Mouse (Mus musculus) adrenal gland, postnatal 25 days (tissue): ENCODE measurements around the gene Gm28048. TPM values are rescaled to one million over a fixed set of nuclear protein-coding genes. Genes with fewer than 3 reads are reported as not detected.
A peak's percentile ranks its signal among the peaks of the same experiment; 100 is the strongest.

Source experiments
- DNase-seq: peaks from one replicate; pipeline ENCODE4 v3.0.0; 2021; ENCODE audit warnings: mixed read lengths
- long read RNA-seq: library from polyadenylated mRNA; stranded (forward); transcript quantifications from one replicate; pipeline ENCODE4 v2.0.0, GENCODE M21; 2021
- total RNA-seq: library from RNA; stranded (reverse); gene quantifications from 2 replicates; pipeline ENCODE4 v1.2.3, GENCODE M21; 2021

Gm28048 gene
- 52.3 and 54.2 TPM in 2 replicates for total RNA-seq
- long read RNA-seq, partial matches to known transcripts = 0 of 1 reads
- long read RNA-seq, other reads (novel, unspliced or antisense) = 1 of 1 reads

- DNase-seq = peak; percentile 98
These were observed at the start of gene Gm28048, which contains the start of gene Commd1 for GRCm38 (mm10) chr11:22981984-22982757. TSS of gene Gm28048 (minus strand) at chr11:22982090. TSS of gene Commd1 (minus strand) at chr11:22982382.

DNA sequence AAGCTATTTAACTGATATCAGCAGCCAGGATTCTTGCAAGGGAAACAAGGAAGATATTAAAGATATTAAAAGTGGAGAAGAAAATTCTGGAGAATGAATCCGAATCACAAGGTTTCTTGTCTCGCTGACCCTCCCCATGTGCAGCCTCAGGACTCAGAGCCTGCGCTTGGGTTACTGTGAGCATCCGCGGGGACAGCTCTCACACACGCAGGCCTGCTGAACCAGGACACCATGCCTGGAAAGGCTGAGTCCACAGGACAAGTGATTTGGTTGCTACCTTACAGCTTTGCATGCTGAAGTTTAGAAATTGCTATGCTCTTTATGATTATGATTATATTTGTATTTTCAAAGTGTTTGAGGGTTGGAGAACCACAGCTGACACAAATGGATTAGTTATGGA lies 47.5 kb upstream of the Gm28048 start:
- DNase-seq = no peak

GRCm38 (mm10) chr11:23028957-23029356 lies 47.1 kb upstream of the Gm28048 start:
- no peak for DNase-seq

GRCm38 (mm10) chr11:23024169-23024568 lies 42.3 kb upstream of the Gm28048 start:
- DNase-seq = no peak

DNA sequence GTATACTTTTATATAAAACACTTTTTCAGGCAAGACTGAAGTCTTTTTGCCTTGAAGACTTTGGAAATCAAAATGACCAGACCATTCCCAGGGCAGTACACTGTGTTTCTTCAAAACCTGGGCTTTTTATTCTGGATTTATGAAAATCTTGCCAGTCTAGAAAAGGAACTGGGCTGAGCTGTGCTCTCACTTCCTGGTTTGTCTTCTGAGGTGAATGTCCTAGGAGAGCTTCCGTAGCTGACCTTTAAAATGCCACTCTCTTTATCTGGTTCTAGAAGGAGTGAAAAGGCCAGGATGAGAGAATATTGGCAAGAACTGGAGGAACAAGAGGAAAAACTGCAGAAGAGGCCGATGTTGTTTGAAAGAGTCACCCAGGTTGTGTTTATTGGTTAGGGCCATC lies 41.3 kb upstream of the Gm28048 start:
- DNase-seq = no peak

DNA sequence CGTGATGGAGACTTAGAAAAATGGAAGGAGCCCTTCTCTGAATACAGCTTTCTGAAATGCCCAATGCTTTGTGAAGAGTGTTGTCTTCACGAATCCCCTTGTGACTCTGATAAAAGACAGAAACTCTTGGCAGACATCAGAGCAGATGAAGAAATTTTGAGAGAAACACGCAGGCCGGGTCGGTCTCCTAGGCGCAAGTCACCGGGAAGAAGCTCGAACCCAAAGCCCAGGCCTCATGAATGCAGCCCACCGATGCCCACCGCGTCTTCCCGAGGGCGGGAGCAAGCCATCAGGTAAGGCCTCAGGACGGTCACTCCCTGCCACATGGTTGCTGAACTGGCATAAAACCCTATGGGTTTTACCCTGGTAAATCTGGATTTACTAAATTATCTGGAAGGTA lies 39.0 kb upstream of the Gm28048 start:
- no peak for DNase-seq

DNA sequence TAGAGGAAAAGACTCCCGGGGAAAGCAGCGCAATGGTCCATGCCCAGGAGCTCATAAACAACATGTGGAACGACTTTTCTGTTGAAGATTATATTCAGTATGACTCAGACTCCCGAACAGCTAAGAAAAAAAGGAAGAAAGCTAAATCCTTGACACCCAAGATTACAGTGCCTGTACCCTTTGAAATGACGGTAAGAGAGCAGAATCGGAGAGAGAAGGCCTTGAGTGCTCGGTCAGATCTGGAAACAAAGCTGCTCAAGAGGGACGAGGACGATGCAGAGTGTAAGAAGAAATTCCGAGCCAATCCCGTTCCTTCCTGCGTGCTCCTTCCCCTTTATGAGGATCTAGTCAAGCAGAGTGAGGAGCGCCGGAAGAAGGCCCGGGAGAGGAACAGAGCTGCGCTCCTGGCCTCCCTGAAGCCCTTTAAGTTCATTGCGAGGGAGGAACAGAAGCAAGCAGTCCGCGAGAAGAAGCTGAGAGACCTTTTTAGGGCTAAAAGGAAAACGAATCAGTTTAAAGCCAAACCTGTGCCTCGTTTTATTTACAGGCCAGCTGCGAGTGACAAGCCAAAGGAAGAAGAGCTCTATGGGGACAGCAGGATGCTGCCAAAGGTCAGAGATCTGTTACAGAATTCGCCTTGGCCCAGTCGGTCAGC lies 38.4 kb upstream of the Gm28048 start:
- peak; percentile 5 for DNase-seq

- no peak for DNase-seq
These were observed 36.1 kb upstream of the Gm28048 start for GRCm38 (mm10) chr11:23017943-23018342.

DNA sequence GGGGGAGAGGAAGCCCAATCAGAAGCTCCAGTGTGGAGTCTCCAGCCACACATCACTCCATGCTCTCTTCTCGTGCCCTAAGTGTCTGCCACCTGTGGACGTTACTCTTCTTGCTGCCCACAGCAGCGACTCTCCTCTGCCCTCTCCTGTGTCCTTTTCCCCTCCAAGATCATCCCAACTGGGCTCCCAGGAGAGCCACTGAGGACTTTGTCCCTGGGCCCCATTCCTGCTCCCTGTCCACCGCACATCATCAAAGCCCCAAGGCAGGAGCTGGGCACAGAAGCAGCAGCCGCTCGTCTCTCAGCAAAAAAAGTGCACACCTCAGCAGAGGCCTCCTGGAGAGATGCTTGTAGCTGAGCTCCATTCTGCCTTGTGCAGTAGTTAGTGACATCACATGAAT lies 33.1 kb upstream of the Gm28048 start:
- DNase-seq = no peak

GRCm38 (mm10) chr11:23013580-23014294 lies 31.8 kb upstream of the Gm28048 start:
- no peak for DNase-seq

- no peak for DNase-seq
These were observed 31.2 kb upstream of the Gm28048 start for GRCm38 (mm10) chr11:23013096-23013495.

DNA sequence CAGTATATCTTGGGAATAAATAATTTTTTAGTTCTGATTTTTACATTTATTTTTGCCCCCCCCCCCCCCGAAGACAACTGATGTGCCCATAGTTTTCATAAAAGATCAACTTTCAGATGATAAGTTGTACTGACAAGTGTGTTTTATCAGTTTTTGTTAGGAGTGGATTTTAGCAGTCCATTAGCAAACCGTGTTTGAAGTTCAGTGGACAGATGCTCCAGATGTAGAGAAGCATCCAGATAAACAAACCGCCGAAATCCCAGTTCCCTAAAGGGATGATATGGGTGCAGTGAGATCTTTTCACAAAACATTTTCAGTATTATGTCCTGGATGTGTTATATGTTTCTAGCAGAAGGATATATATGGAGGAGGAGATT lies 26.9 kb upstream of the Gm28048 start:
- no peak for DNase-seq

GRCm38 (mm10) chr11:23008181-23008823 lies 26.4 kb upstream of the Gm28048 start:
- DNase-seq = peak; percentile 87

DNA sequence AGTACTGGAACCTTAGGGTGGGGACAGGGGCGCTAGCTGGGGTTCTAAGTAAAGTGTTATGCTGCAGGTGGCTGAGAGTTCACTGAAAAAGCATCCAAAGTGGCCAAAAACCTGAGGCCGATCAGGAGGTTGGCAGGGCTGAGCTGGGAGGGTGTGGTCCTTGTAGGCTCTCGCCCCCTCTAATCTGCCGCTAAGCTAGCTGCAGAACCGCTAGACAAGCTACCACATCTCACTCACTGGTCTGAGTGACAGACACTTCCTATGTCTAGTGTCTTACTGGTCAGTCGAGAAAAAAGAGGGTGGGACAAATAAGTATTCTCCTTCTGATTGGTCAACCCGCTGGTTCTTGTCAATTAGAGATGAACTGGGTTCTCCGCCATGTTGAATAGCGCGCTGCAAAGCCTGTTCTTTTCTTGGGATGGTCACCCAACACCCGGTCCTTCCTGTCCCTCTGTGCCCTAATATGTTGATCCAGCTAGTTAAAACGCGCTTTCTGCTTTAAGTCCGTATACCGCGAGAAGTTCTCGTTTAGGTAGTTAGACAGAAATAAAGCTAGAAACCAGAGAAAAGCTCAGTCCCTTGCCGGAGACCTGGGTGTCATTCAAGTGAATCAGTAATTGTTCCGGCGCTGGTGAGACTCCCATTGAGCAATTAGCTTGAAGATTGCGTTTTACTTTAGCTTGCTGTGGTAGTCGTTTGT lies 25.7 kb upstream of the Gm28048 start, which contains the start of gene Fam161a:
Gene Fam161a, plus strand, starts transcription at position 51 of the 700 bp plus-strand sequence.
- DNase-seq = peak; percentile 55

DNA sequence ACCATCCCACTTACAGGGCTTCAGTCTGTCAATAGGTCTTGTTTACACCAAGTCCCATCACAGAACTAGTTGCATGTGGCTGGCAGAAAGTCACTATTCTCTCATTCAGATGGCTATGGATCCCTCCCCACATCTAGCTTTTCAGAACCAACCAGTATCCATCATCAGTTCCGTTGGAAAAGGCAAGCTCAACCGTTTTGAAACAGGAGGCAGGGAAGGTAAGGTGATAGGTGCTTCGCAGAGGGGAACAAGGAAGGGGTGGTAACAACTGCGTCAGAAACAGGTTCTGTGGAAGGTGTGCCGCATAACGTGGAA lies 25.2 kb upstream of the Gm28048 start:
- DNase-seq = no peak

GRCm38 (mm10) chr11:23005276-23005675 lies 23.4 kb upstream of the Gm28048 start:
- DNase-seq = no peak

GRCm38 (mm10) chr11:22998308-22998707 lies 16.4 kb upstream of the Gm28048 start:
- no peak for DNase-seq

DNA sequence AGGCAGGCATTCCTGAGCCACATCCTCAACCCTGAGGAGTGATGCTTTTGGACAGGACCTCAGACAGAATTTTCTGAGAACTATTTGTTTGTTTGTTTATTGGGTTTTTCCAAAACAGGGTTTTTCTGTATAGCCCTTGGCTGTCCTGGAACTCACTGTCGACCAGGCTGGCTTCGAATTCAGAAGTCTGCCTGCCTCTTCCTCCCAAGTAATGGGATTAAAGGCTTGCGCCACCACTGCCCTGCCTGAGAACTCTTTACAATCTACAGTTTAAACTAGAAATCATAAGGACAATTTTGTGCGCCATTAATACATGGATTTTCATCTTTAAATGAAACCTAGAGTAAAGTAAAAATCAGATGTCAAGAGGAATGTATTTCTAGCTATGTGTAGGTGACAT lies 13.6 kb upstream of the Gm28048 start:
- DNase-seq = no peak

DNA sequence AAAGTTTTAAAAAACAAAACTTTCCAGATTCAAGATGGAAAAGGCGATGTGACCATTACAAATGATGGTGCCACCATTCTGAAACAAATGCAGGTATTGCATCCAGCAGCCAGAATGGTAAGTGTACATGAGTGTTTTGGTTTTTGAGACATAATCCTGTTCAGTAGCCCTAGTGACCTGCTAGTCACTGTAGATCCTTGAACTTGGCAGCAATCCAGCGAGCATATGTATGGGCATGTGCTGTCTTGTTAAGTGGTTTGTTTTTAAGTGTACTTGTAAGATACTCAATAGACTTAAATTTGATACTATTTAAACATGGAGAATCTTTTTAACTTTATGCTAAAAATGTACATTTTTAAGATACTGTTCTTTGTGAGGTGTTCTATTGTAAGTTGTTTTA lies 12.4 kb upstream of the Gm28048 start:
- DNase-seq = no peak

DNA sequence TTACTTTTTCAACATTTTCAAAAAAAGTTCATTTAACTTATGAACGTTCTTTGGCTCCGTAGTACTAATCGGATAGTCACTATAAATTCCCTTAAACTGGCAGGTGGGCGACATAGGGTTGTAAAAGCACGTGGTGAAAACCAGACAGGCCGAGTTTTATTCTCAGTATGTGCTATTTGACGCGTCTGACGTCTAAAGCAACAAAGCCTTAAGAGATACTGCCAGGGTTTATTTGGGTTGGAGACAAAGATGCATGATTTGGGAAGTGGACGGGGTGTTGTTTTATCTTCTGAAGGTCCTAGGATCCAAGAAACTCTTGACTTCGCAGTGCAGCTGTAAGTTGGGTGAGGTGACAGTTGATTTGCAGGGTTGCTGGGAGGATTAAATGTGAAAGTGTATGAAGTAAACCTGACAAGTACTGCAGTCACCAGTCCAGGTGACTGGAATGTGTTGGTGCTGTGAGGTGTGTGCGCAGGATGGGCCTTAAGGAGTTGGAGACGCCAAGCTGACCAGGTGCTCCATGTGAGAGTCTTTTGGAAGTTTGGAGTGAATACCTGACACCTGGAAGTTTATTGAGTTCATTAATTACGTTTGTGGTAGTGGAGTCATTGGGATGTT lies 9.4 kb upstream of the Gm28048 start:
- no peak for DNase-seq

DNA sequence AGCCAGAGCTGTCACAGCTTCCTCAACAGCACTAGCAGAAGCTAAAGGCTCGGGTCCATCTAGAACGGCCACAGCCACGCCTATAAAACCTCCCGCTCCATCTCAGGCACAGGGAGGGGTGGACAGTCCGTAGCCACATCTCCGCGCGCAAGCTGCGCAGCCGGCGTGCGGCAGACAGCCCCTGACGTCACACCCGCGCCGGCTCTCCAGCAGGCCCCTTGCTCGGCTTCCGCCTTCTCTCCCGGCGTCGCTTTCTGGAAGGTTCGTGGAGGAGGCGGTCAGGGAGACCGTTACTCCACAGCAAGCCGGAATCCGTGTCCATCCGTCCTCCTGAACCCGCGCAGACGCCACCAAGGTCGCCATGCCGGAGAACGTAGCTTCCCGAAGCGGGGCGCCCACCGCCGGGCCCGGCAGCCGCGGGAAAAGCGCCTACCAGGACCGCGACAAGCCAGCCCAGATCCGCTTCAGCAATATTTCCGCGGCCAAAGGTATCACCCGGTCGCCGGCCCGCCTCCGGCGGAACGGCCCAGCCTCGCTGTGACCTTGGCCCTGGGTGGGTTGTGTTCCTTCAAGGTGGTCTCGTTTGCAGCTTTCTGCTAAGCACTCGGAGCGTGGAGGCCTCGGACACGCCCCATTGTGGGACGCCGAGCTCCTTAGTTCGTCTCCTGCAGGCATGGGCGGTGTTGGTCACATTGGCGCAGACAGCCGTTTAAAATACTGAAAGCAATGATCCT lies 8.7 kb upstream of the Gm28048 start, which contains the start of gene Cct4:
Gene Cct4, plus strand, starts transcription at position 127 of the 734 bp plus-strand sequence.
- DNase-seq = peak; percentile 94
